In genomic region chr15:9118852-9119251, GRCm38 (mm10) we compare ENCODE assay signal across 23 mouse cellular contexts. TPM values are rescaled to one million over a fixed set of nuclear protein-coding genes. Genes with fewer than 3 reads are reported as not detected.
DNase-seq lines count a peak whose midpoint lies in the region; ATAC-seq and TF ChIP-seq lines count a peak whose summit lies in the region.
"Had no signal": no experiment of that assay in that cellular context is flagged by ENCODE, and none has a peak within 500 bp of the region (broad histone marks: within the 10 kb centered on the region; RNA-seq: fewer than 3 reads in every experiment).

No protein-coding gene starts in this region.

- TF ChIP-seq CTCF in liver, postnatal 0 days (IDR thresholded peaks at IDR 0.05; ENCODE audit: low read depth) = no peak

- no peak overlapping the region for H3K9ac ChIP-seq in heart, embryonic 11.5 days (ENCODE audit: low read depth, low read length)
- no peak overlapping the region for H3K9ac ChIP-seq in kidney, embryonic 14.5 days (ENCODE audit: low read depth, low read length)
- H3K9ac ChIP-seq in lung, embryonic 16.5 days (ENCODE audit: low read length) = no peak overlapping the region
- no peak overlapping the region for H3K9ac ChIP-seq in liver, postnatal 0 days (replicated peaks)
- H3K9ac ChIP-seq: embryonic facial prominence, embryonic 15.5 days; hindbrain, embryonic 14.5 days; liver, embryonic 14.5 days; midbrain, embryonic 12.5 days; neural tube, embryonic 12.5 days had no signal

- no peak overlapping the region for H3K4me3 ChIP-seq in heart, embryonic 11.5 days (ENCODE audit: low read depth, low read length)
- H3K4me3 ChIP-seq in kidney, embryonic 14.5 days (ENCODE audit: low read length) = no peak overlapping the region
- no peak overlapping the region for H3K4me3 ChIP-seq in lung, embryonic 16.5 days (ENCODE audit: low read length)
- H3K4me3 ChIP-seq in liver, postnatal 0 days (ENCODE audit: low read depth, low read length) = no peak overlapping the region
- H3K4me3 ChIP-seq: embryonic facial prominence, embryonic 15.5 days; heart, adult 2 months; layer of hippocampus, adult 2 months; midbrain, embryonic 12.5 days; neural tube, embryonic 12.5 days had no signal

- 85% methylated on average over 4 of the region's 4 CpGs for WGBS in heart, embryonic 11.5 days (ENCODE audit: insufficient replicate concordance)
- 90% methylated on average over 4 of the region's 4 CpGs for WGBS in kidney, embryonic 14.5 days
- WGBS in lung, embryonic 16.5 days = 96% methylated on average over 4 of the region's 4 CpGs
- WGBS in liver, postnatal 0 days (ENCODE audit: insufficient replicate concordance) = 72% methylated on average over 4 of the region's 4 CpGs

- H3K27me3 ChIP-seq in heart, embryonic 11.5 days (ENCODE audit: control insufficient read depth, insufficient read depth, low read length) = no peaks in the 10 kb centered on the region
- H3K27me3 ChIP-seq in kidney, embryonic 14.5 days (ENCODE audit: control insufficient read depth, insufficient read depth, low read length) = no peaks in the 10 kb centered on the region
- no peaks in the 10 kb centered on the region for H3K27me3 ChIP-seq in lung, embryonic 16.5 days (ENCODE audit: control insufficient read depth, insufficient read depth, low read depth, low read length)
- no peaks in the 10 kb centered on the region for H3K27me3 ChIP-seq in liver, postnatal 0 days (ENCODE audit: insufficient read depth, low read length)
- H3K27me3 ChIP-seq: embryonic facial prominence, embryonic 15.5 days; midbrain, embryonic 12.5 days; neural tube, embryonic 12.5 days had no signal

- no peak overlapping the region for H3K4me2 ChIP-seq in heart, embryonic 11.5 days
- no peak overlapping the region for H3K4me2 ChIP-seq in kidney, embryonic 14.5 days (replicated peaks; ENCODE audit: low read depth, low read length)
- no peak overlapping the region for H3K4me2 ChIP-seq in lung, embryonic 16.5 days (ENCODE audit: low read depth, low read length)
- H3K4me2 ChIP-seq in liver, postnatal 0 days (ENCODE audit: low read depth, low read length) = no peak overlapping the region
- H3K4me2 ChIP-seq: embryonic facial prominence, embryonic 15.5 days; hindbrain, embryonic 14.5 days; midbrain, embryonic 12.5 days; neural tube, embryonic 12.5 days had no signal

- TF ChIP-seq EP300 in liver, postnatal 0 days (IDR thresholded peaks at IDR 0.05; ENCODE audit: low read depth) = no peak

- no peak overlapping the region for H3K27ac ChIP-seq in heart, embryonic 11.5 days (ENCODE audit: low read depth, low read length)
- H3K27ac ChIP-seq in kidney, embryonic 14.5 days (ENCODE audit: low read depth, low read length) = no peak overlapping the region
- H3K27ac ChIP-seq in lung, embryonic 16.5 days (ENCODE audit: low read length) = no peak overlapping the region
- 0 out of 2 replicates have a peak overlapping the region, but pooled peaks have one; percentile 30 for H3K27ac ChIP-seq in liver, postnatal 0 days (ENCODE audit: low read depth)
- H3K27ac ChIP-seq: embryonic facial prominence, embryonic 15.5 days; heart, adult 2 months; hindbrain, embryonic 14.5 days; layer of hippocampus, adult 2 months; liver, embryonic 14.5 days; midbrain, embryonic 12.5 days; neural tube, embryonic 12.5 days had no signal

- peak; percentile 57 for DNase-seq in heart, adult 11 months
- peak; percentile 52 for DNase-seq in kidney, adult 9 months
- no peak for DNase-seq in lung, postnatal 36 days
- peak; percentile 44 for DNase-seq in liver, postnatal 0 days
- DNase-seq in natural killer cell, adult 2 months (ENCODE audit: low spot score in 2 of 2) = no peak
- DNase-seq: adrenal gland, postnatal 36 days; cerebellum, adult 11 months; cerebellum, adult 9-11 months; gastrocnemius, postnatal 25 days; heart, adult 2 months; thymus, adult 2 months had no signal

- no peaks in the 10 kb centered on the region for H3K4me1 ChIP-seq in heart, embryonic 11.5 days (ENCODE audit: control insufficient read depth, insufficient read depth, low read length)
- H3K4me1 ChIP-seq in kidney, embryonic 14.5 days (ENCODE audit: control insufficient read depth, insufficient read depth, low read length) = no peaks in the 10 kb centered on the region
- H3K4me1 ChIP-seq in lung, embryonic 16.5 days (replicated peaks; ENCODE audit: control insufficient read depth, insufficient read depth, low read length) = 0 out of 2 replicates have a peak, but pooled peaks cover under 1% of the 10 kb centered on the region
- peaks cover 4% of the 10 kb centered on the region for H3K4me1 ChIP-seq in liver, postnatal 0 days (ENCODE audit: insufficient read depth)
- H3K4me1 ChIP-seq: embryonic facial prominence, embryonic 15.5 days; midbrain, embryonic 12.5 days; neural tube, embryonic 12.5 days had no signal

- no peak for ATAC-seq in heart, embryonic 11.5 days (replicated peaks; ENCODE audit: insufficient number of reproducible peaks, low FRiP score, low TSS enrichment)
- ATAC-seq in kidney, embryonic 14.5 days (ENCODE audit: low FRiP score, low TSS enrichment) = no peak
- ATAC-seq in lung, embryonic 16.5 days (ENCODE audit: low read depth) = 0 out of 2 replicates have a peak, but pooled peaks have one; percentile 19
- peak; percentile 24 for ATAC-seq in liver, postnatal 0 days
- ATAC-seq: CD4-positive, CD25-positive, alpha-beta regulatory T cell, adult 4 months; inflammation-experienced regulatory T-cells, adult 6 months; lung, postnatal 0 days had no signal

- H3K36me3 ChIP-seq in heart, embryonic 11.5 days (ENCODE audit: control insufficient read depth, insufficient read depth, low read length) = peaks cover 32% of the 10 kb centered on the region
- H3K36me3 ChIP-seq in kidney, embryonic 14.5 days (ENCODE audit: control insufficient read depth, insufficient read depth, low read length) = peaks cover 87% of the 10 kb centered on the region
- H3K36me3 ChIP-seq in lung, embryonic 16.5 days (ENCODE audit: control insufficient read depth, insufficient read depth, low read length) = peaks cover 48% of the 10 kb centered on the region
- peaks cover 57% of the 10 kb centered on the region for H3K36me3 ChIP-seq in liver, postnatal 0 days (replicated peaks; ENCODE audit: insufficient read depth, low read length)

- no peaks in the 10 kb centered on the region for H3K9me3 ChIP-seq in heart, embryonic 11.5 days (replicated peaks; ENCODE audit: control insufficient read depth, low read length)
- H3K9me3 ChIP-seq in kidney, embryonic 14.5 days (ENCODE audit: control insufficient read depth, low read length) = no peaks in the 10 kb centered on the region
- no peaks in the 10 kb centered on the region for H3K9me3 ChIP-seq in lung, embryonic 16.5 days (ENCODE audit: control insufficient read depth, low read length)
- no peaks in the 10 kb centered on the region for H3K9me3 ChIP-seq in liver, postnatal 0 days (ENCODE audit: low read length)
- H3K9me3 ChIP-seq: embryonic facial prominence, embryonic 15.5 days; midbrain, embryonic 12.5 days; neural tube, embryonic 12.5 days had no signal

RNA-seq across cellular contexts. Expression of gene Lmbrd2, which starts 21.5 kb away (rescaled TPM):
- polyA plus RNA-seq in heart, embryonic 11.5 days (2014; fragmentation: Nextera tagmentation; extraction: Ambion mirVana) = 3.4 and 4.3 TPM in 2 replicates
- polyA plus RNA-seq in kidney, embryonic 14.5 days (2014; fragmentation: Nextera tagmentation; extraction: Ambion mirVana) = 5.8 and 5.9 TPM in 2 replicates
- 2.8 and 3.2 TPM in 2 replicates for polyA plus RNA-seq in lung, embryonic 16.5 days (2015; fragmentation: Nextera tagmentation; extraction: Ambion mirVana)
- polyA plus RNA-seq in liver, postnatal 0 days (2015; fragmentation: Nextera tagmentation; extraction: Ambion mirVana) = 1.5 and 1.8 TPM in 2 replicates

RNA-seq across cellular contexts. Expression of gene Skp2, which starts 36.4 kb away (rescaled TPM):
- 53.3 and 55.0 TPM in 2 replicates for polyA plus RNA-seq in heart, embryonic 11.5 days (2014; fragmentation: Nextera tagmentation; extraction: Ambion mirVana)
- polyA plus RNA-seq in kidney, embryonic 14.5 days (2014; fragmentation: Nextera tagmentation; extraction: Ambion mirVana) = 73.2 and 104 TPM in 2 replicates
- polyA plus RNA-seq in lung, embryonic 16.5 days (2015; fragmentation: Nextera tagmentation; extraction: Ambion mirVana) = 60.2 and 67.4 TPM in 2 replicates
- 6.0 and 6.4 TPM in 2 replicates for polyA plus RNA-seq in liver, postnatal 0 days (2015; fragmentation: Nextera tagmentation; extraction: Ambion mirVana)

RNA-seq across cellular contexts. Expression of gene Nadk2, which starts 47.8 kb away (rescaled TPM):
- 57.1 and 65.3 TPM in 2 replicates for polyA plus RNA-seq in heart, embryonic 11.5 days (2014; fragmentation: Nextera tagmentation; extraction: Ambion mirVana)
- 19.5 and 33.0 TPM in 2 replicates for polyA plus RNA-seq in kidney, embryonic 14.5 days (2014; fragmentation: Nextera tagmentation; extraction: Ambion mirVana)
- 27.4 and 31.8 TPM in 2 replicates for polyA plus RNA-seq in lung, embryonic 16.5 days (2015; fragmentation: Nextera tagmentation; extraction: Ambion mirVana)
- 57.6 and 59.0 TPM in 2 replicates for polyA plus RNA-seq in liver, postnatal 0 days (2015; fragmentation: Nextera tagmentation; extraction: Ambion mirVana)

Comparison
In these comparisons a context has a peak if more than half of its experiments do, and no peak if none do; other contexts are left out.
1. DNase-seq: peak in heart, adult 11 months (single experiment), kidney, adult 9 months (single experiment) and liver, postnatal 0 days (single experiment); none in lung, postnatal 36 days (single experiment) and natural killer cell, adult 2 months (0 of 2).
2. ATAC-seq: peak in lung, embryonic 16.5 days (single experiment) and liver, postnatal 0 days (single experiment); none in heart, embryonic 11.5 days (single experiment) and kidney, embryonic 14.5 days (single experiment).